Mouse (Mus musculus) left cerebral cortex, adult 11 months (tissue): ENCODE measurements around the gene Pbp2.

Source experiments
- DNase-seq: peaks from one replicate; pipeline ENCODE4 v3.0.0; 2022; ENCODE audit warnings: low spot score

Pbp2 gene

GRCm38 (mm10) chr6:135300469-135300868, 9.7 kb downstream of the Pbp2 start:
- no peak for DNase-seq

- no peak for DNase-seq
Observed at GRCm38 (mm10) chr6:135299024-135299550, 11.1 kb downstream of the Pbp2 start.

GRCm38 (mm10) chr6:135297570-135297969, 12.6 kb downstream of the Pbp2 start:
- no peak for DNase-seq

GRCm38 (mm10) chr6:135296267-135296666, 13.9 kb downstream of the Pbp2 start:
- DNase-seq = no peak

- DNase-seq = no peak
Observed at GRCm38 (mm10) chr6:135295082-135295861, 14.9 kb downstream of the Pbp2 start.

GRCm38 (mm10) chr6:135294150-135294549, 16.1 kb downstream of the Pbp2 start:
- no peak for DNase-seq

- DNase-seq = no peak
Observed at GRCm38 (mm10) chr6:135292391-135292790, 17.8 kb downstream of the Pbp2 start.

- no peak for DNase-seq
Observed at GRCm38 (mm10) chr6:135279856-135280255, 30.3 kb downstream of the Pbp2 start.

GRCm38 (mm10) chr6:135279286-135279685, 30.9 kb downstream of the Pbp2 start:
- DNase-seq = no peak

- no peak for DNase-seq
Observed at GRCm38 (mm10) chr6:135278302-135278701, 31.9 kb downstream of the Pbp2 start.

GRCm38 (mm10) chr6:135276474-135277295, 33.5 kb downstream of the Pbp2 start:
- DNase-seq = no peak

GRCm38 (mm10) chr6:135275231-135275630, 35.0 kb downstream of the Pbp2 start:
- DNase-seq = no peak

- no peak for DNase-seq
Observed at GRCm38 (mm10) chr6:135273066-135273465, 37.1 kb downstream of the Pbp2 start.

- DNase-seq = no peak
Observed at GRCm38 (mm10) chr6:135271761-135272160, 38.4 kb downstream of the Pbp2 start.

- no peak for DNase-seq
Observed at GRCm38 (mm10) chr6:135269626-135270025, 40.6 kb downstream of the Pbp2 start.

- no peak for DNase-seq
Observed at GRCm38 (mm10) chr6:135268392-135268791, 41.8 kb downstream of the Pbp2 start.

- DNase-seq = no peak
Observed at GRCm38 (mm10) chr6:135267221-135267620, 43.0 kb downstream of the Pbp2 start.

- DNase-seq = no peak
Observed at GRCm38 (mm10) chr6:135266056-135266455, 44.1 kb downstream of the Pbp2 start.

- DNase-seq = no peak
Observed at GRCm38 (mm10) chr6:135264136-135264535, 46.1 kb downstream of the Pbp2 start.

- no peak for DNase-seq
Observed at GRCm38 (mm10) chr6:135262565-135262964, 47.6 kb downstream of the Pbp2 start.

GRCm38 (mm10) chr6:135261124-135261523, 49.1 kb downstream of the Pbp2 start:
- DNase-seq = no peak

GRCm38 (mm10) chr6:135260435-135260834, 49.8 kb downstream of the Pbp2 start:
- DNase-seq = no peak
